Mouse (Mus musculus): Measurements from ENCODE around the gene Mreg. TPM values are rescaled to one million over a fixed set of nuclear protein-coding genes. Genes with fewer than 3 reads are reported as not detected.

Mreg gene
- polyA plus RNA-seq, 1 experiment from 2014 or later, result 3.9 TPM

DNA sequence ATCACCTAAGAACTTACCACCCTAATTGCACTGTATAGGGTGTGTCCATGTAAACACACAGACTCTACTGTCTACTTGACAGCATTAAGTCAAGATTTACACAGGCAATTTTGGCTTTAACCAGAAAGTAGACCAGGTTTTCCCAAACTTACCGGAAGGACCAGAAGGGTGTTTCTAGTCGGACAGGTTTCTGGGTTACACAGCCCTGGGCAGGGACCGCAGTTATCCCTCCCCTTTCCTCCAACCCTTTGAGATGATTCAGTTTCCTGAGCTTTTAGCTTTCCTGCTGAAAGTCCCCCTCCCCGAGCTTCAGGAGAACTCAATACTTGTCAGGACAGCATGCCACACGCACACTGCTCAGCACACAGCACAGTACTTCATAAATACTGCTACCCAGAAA is 26.0 kb downstream of the Mreg start:
- WGBS, result 66% methylated on average over 5 of the region's 5 CpGs
- no peaks in the 10 kb centered on the region for H3K36me3 ChIP-seq
- H3K9ac ChIP-seq, result no peak overlapping the region
- no peak for ATAC-seq (ENCODE audit: insufficient number of reproducible peaks, insufficient read depth, low FRiP score, low TSS enrichment, low read depth)
- no peak overlapping the region for H3K4me3 ChIP-seq
- no peaks in the 10 kb centered on the region for H3K9me3 ChIP-seq
- H3K4me2 ChIP-seq, result no peak overlapping the region
- H3K27me3 ChIP-seq, result no peaks in the 10 kb centered on the region
- peaks cover 27% of the 10 kb centered on the region for H3K4me1 ChIP-seq
- H3K27ac ChIP-seq, result no peak overlapping the region

DNA sequence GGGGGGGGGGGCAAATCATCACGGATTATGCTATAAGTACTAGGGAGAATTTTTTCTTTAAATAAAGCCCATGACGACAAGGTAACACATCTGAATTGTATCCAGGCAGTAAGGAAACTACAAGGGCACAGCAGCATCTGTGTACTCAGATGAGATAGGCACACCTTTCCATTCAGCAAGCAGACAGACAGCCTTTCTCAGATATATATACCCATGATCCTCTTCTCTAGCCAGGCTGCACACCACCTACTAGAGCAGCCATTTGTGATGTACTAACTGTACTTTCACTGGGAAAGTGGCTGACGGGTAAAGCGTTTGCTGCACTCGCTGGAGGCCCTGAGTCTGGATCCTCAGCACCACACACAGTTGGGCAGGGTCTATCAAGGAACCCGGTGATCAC is 28.6 kb downstream of the Mreg start:
- ATAC-seq (ENCODE audit: insufficient number of reproducible peaks, insufficient read depth, low FRiP score, low TSS enrichment, low read depth), result no peak
- no peak overlapping the region for H3K9ac ChIP-seq
- no peaks in the 10 kb centered on the region for H3K36me3 ChIP-seq
- H3K4me1 ChIP-seq, result peaks cover 27% of the 10 kb centered on the region
- peak overlapping the region; percentile 50 for H3K4me2 ChIP-seq
- H3K27ac ChIP-seq, result no peak overlapping the region
- WGBS, result 52% methylated on average over 6 of the region's 6 CpGs
- H3K27me3 ChIP-seq, result no peaks in the 10 kb centered on the region
- H3K9me3 ChIP-seq, result no peaks in the 10 kb centered on the region
- H3K4me3 ChIP-seq, result no peak overlapping the region

DNA sequence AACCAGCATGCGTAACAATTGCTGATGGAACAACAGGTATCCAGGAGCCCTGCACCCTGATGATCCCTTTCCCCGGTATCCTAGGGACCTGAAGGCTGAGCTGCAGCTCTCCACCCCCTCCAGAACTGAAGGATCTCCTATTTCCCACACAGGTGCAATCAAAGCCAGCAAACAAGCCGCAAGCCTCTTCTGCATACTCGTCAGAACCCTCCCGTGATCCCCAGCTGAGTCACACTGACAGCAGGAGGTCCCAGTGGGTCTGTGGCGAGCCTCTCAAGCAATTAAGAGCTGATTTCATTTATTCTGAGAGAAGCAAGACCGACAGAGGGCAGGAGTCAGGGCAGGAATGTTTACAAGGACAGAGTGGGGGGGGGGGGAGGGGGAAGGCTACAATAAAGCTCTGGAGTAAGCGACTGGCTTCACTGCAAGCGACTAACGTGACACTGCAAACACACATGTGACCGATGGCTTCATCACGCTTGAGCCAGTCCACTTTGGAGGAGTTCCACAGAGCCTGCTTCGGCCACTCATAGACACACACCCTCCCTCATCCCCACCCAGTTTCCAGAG is 29.1 kb downstream of the Mreg start:
- 0 out of 2 replicates have a peak overlapping the region, but pooled peaks have one; percentile 0 for H3K4me3 ChIP-seq
- WGBS, result 6% methylated on average over 13 of the region's 13 CpGs
- no peaks in the 10 kb centered on the region for H3K36me3 ChIP-seq
- H3K4me1 ChIP-seq, result peaks cover 25% of the 10 kb centered on the region
- peak; percentile 57; the same call in 1 of the 2 replicates for ATAC-seq (ENCODE audit: insufficient number of reproducible peaks, insufficient read depth, low FRiP score, low TSS enrichment, low read depth)
- no peak overlapping the region for H3K9ac ChIP-seq
- H3K9me3 ChIP-seq, result no peaks in the 10 kb centered on the region
- no peak overlapping the region for H3K27ac ChIP-seq
- no peaks in the 10 kb centered on the region for H3K27me3 ChIP-seq
- peak overlapping the region; percentile 50 for H3K4me2 ChIP-seq

DNA sequence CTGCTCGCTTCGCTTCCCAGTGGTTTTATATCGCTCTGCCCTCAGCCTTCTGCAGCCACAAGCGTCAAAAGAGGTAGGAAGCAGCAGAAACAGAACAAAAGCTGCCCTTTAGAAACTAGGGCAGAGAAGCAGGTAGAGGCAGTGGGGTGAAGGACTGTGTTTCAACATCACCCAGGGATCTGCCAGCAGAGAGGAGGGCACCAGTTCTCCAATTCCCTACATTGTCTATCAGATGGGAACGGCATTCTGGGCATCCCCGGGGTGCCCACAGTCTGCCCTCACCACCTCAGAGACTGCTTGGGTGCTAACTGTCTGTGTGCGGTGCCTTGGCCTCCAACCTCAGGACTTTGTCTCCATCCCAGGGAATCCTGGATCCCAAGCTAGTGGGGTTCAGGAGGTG is 32.2 kb downstream of the Mreg start:
- WGBS, result 90% methylated on average over 7 of the region's 7 CpGs
- ATAC-seq (ENCODE audit: insufficient number of reproducible peaks, insufficient read depth, low FRiP score, low TSS enrichment, low read depth), result no peak
- Histone ChIP-seq H3K36me3 (no peaks in the 10 kb centered on the region), H3K4me2 (no peak overlapping the region), H3K4me1 (peaks cover 14% of the 10 kb centered on the region), H3K27me3 (no peaks in the 10 kb centered on the region), H3K9ac (no peak overlapping the region), H3K27ac (no peak overlapping the region), H3K4me3 (no peak overlapping the region), H3K9me3 (no peaks in the 10 kb centered on the region)

DNA sequence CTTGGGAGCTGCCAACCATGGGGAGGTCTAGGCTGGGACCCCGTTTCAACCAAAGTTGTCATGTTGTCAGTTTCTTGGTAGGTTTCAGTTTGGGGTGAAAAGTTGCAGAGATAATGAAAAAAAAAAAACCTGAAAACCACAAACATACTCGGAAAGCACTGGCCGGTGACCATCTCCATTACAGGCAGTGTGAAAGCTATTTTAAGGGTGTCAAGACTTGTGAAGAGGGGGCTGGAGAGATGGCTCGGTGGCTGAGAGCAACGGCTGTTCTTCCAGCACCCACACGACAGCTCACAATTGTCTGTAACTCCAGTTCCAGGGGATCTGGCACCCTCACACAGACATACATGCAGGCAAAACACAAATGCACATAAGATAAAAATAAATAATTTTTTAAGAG is 35.9 kb downstream of the Mreg start:
- Histone ChIP-seq H3K27ac (no peak overlapping the region), H3K4me2 (no peak overlapping the region), H3K4me1 (no peaks in the 10 kb centered on the region), H3K4me3 (no peak overlapping the region), H3K27me3 (no peaks in the 10 kb centered on the region), H3K36me3 (no peaks in the 10 kb centered on the region), H3K9ac (no peak overlapping the region), H3K9me3 (no peaks in the 10 kb centered on the region)
- no peak for ATAC-seq (ENCODE audit: insufficient number of reproducible peaks, insufficient read depth, low FRiP score, low TSS enrichment, low read depth)
- 73% methylated on average over 6 of the region's 6 CpGs for WGBS

DNA sequence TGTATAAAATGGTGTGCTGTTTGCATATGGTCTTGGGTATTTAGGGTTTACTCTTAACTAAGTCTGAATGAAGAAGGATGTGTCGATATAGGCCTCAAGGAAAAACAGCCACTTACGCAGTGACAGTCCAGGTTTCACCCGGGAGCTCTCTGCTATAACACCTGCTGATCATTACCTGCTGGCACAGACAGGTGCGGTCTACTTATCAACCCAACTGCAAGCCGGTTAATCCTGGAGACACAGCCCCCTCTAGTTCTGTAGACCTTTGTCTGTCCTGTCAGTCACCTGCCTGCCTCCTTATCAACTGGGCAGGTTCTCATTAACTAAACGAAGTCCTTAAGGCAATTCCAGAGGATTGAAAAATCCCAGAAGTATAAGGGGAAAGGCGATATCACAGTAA is 37.9 kb downstream of the Mreg start:
- H3K4me3 ChIP-seq, result no peak overlapping the region
- WGBS, result 64% methylated on average over 7 of the region's 7 CpGs
- H3K36me3 ChIP-seq, result no peaks in the 10 kb centered on the region
- H3K9ac ChIP-seq, result no peak overlapping the region
- H3K4me1 ChIP-seq, result no peaks in the 10 kb centered on the region
- no peak for ATAC-seq (ENCODE audit: insufficient number of reproducible peaks, insufficient read depth, low FRiP score, low TSS enrichment, low read depth)
- H3K27ac ChIP-seq, result no peak overlapping the region
- H3K27me3 ChIP-seq, result no peaks in the 10 kb centered on the region
- H3K4me2 ChIP-seq, result no peak overlapping the region
- no peaks in the 10 kb centered on the region for H3K9me3 ChIP-seq

DNA sequence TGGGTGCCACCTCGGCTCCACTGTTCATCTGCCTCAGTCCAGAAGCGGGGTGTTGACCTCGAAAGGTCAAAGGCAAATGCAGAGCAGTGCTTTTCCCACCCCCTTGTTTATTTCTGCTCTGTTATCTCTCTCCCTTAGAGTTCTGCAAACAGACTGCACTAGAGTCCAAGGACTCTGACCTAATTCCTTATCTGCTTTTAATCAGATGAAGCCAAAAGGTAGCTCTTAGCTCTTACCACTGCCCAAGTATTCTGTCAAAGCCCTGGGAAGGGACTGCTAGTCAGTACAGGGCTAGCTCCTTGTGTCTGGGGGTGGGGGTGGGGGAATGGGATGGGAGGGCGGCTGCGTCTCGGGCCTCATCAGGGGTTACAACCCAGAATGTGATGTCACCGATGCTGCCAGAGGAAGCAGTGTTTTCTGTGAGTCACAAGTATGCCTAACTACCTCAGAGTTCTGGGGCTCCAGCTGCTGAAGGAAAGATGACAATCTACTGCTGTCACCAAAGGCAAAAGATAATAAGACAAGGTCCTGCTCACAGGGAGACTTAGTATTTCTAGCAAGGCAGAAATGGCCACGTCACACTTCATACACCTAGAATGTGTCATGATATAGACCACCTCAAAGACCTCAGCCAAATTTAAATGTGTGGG is 38.6 kb downstream of the Mreg start:
- 63% methylated on average over 8 of the region's 8 CpGs for WGBS
- Histone ChIP-seq H3K4me3 (no peak overlapping the region), H3K9ac (no peak overlapping the region), H3K4me2 (no peak overlapping the region), H3K9me3 (no peaks in the 10 kb centered on the region), H3K27ac (no peak overlapping the region), H3K4me1 (no peaks in the 10 kb centered on the region), H3K27me3 (no peaks in the 10 kb centered on the region), H3K36me3 (no peaks in the 10 kb centered on the region)
- no peak for ATAC-seq (ENCODE audit: insufficient number of reproducible peaks, insufficient read depth, low FRiP score, low TSS enrichment, low read depth)

DNA sequence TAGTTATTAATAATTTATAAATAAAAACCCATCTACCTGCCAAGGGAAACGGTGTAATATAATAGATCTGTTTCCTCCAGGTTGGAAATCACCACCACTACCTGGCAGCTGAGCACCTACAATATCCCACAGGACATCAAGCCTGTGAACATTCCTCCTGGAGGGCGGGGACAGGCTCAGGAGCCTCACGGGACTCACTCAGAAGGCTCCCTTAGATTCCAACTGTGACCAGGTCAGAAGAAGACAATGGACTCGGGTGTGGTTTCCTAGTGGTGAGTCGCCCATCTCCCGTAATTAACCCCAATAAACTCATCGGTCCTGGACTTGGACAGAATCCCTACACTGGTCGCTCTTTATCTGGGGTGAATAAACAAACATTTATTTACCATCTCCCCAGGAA is 39.3 kb downstream of the Mreg start:
- no peak overlapping the region for H3K27ac ChIP-seq
- H3K36me3 ChIP-seq, result no peaks in the 10 kb centered on the region
- WGBS, result 88% methylated on average over 8 of the region's 8 CpGs
- no peak for ATAC-seq (ENCODE audit: insufficient number of reproducible peaks, insufficient read depth, low FRiP score, low TSS enrichment, low read depth)
- no peaks in the 10 kb centered on the region for H3K4me1 ChIP-seq
- no peak overlapping the region for H3K9ac ChIP-seq
- H3K4me3 ChIP-seq, result no peak overlapping the region
- H3K27me3 ChIP-seq, result no peaks in the 10 kb centered on the region
- H3K4me2 ChIP-seq, result no peak overlapping the region
- H3K9me3 ChIP-seq, result no peaks in the 10 kb centered on the region

DNA sequence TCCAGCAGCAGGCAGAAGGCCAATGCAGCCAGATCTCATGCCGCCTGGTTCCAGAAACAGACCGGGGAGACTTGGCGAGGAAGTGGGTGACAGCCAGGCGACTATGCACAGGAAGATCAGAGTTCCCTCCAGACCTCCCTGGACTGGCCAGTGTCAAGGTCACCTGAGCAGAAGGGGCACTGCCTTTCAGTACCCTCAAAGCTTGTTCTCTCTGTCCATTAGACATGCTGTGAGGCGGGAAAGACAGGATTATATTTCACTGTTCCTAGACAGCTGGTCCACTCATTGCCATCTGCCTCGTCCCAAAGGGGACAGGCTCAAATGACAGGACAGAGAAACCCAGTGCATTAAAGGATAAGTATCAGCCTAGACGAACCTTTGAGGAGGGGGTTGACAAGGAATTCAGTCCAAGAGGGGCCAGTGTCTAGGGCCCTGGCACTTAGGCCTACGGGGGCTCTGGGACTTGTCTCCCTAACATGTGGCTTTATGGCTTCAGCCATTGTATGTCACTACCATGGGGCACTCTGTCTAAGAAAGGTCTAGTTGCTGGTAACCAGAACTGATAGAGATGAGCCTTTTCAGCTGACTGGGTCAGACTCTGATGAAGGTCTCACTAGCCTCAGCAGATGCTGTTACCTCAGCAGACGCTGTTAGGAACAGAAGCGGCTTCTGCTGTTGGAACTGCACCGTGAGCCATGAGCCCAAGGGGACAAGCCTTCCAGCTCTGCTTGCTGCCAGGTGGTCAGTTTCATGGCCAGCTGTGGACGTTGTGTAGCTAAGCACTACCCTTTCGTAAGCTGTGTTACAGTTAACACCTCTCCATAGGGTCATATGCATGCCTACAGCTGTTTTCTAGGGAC is 40.9 kb downstream of the Mreg start:
- Histone ChIP-seq H3K4me1 (no peaks in the 10 kb centered on the region), H3K4me2 (no peak overlapping the region), H3K9ac (no peak overlapping the region), H3K36me3 (no peaks in the 10 kb centered on the region), H3K4me3 (no peak overlapping the region), H3K27ac (no peak overlapping the region), H3K9me3 (no peaks in the 10 kb centered on the region), H3K27me3 (no peaks in the 10 kb centered on the region)
- no peak for ATAC-seq (ENCODE audit: insufficient number of reproducible peaks, insufficient read depth, low FRiP score, low TSS enrichment, low read depth)
- 63% methylated on average over 13 of the region's 13 CpGs for WGBS

DNA sequence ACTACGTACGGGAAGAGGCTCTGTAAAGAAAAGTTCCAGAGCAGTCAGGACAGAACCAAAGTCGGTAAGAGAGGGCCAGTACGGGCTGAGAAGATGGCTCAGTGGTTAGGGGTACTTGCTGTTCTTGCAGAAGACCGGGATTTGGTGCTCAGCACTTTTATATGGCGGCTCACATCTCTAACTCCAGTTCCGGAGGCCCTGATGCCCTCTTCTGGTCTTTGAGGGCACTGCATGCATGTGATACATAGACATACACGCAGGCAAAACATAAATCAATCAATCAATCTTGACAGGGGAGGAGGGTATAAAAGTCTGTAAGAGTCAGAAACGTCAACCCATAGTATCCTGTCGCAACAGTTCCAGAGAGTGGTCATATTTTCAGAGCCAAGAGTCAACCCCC is 45.1 kb downstream of the Mreg start:
- 94% methylated on average over 10 of the region's 10 CpGs for WGBS
- ATAC-seq (ENCODE audit: insufficient number of reproducible peaks, insufficient read depth, low FRiP score, low TSS enrichment, low read depth), result no peak
- Histone ChIP-seq H3K27ac (no peak overlapping the region), H3K4me2 (no peak overlapping the region), H3K9ac (no peak overlapping the region), H3K36me3 (no peaks in the 10 kb centered on the region), H3K27me3 (no peaks in the 10 kb centered on the region), H3K4me1 (no peaks in the 10 kb centered on the region), H3K4me3 (no peak overlapping the region), H3K9me3 (no peaks in the 10 kb centered on the region)

DNA sequence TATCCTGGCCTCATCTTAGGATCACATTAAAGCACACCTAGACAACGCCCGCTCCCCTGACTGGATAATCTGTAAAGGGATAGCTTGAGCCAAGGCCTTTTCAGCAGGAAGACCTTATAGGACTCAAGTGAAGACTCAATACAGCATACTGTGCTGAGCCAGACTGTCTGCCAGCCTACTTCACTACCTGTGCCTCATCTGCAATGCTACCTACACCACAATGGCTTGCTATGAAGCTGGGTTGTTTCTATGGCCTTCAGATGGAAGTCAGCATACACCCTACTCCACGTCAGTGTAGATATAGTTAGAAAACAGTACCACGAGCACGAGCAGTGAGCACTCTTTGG is 45.7 kb downstream of the Mreg start:
- no peaks in the 10 kb centered on the region for H3K36me3 ChIP-seq
- no peak overlapping the region for H3K9ac ChIP-seq
- H3K27me3 ChIP-seq, result no peaks in the 10 kb centered on the region
- H3K9me3 ChIP-seq, result no peaks in the 10 kb centered on the region
- H3K27ac ChIP-seq, result no peak overlapping the region
- no peak for ATAC-seq (ENCODE audit: insufficient number of reproducible peaks, insufficient read depth, low FRiP score, low TSS enrichment, low read depth)
- 97% methylated on average over 5 of the region's 5 CpGs for WGBS
- no peak overlapping the region for H3K4me2 ChIP-seq
- no peak overlapping the region for H3K4me3 ChIP-seq
- H3K4me1 ChIP-seq, result no peaks in the 10 kb centered on the region
